Mouse (Mus musculus) liver (tissue): ENCODE results near the gene Synj1.

Experiments
- DNase-seq: peaks from one replicate; pipeline ENCODE4 v3.0.0-alpha.2; 2020; ENCODE audit warnings: mixed read lengths

Gene Synj1

GRCm38 (mm10) chr16:91009942-91010529, 1.1 kb downstream of the Synj1 start:
- peak; percentile 33 for DNase-seq

GRCm38 (mm10) chr16:91004915-91005538, 6.1 kb downstream of the Synj1 start:
- DNase-seq, result no peak

DNA sequence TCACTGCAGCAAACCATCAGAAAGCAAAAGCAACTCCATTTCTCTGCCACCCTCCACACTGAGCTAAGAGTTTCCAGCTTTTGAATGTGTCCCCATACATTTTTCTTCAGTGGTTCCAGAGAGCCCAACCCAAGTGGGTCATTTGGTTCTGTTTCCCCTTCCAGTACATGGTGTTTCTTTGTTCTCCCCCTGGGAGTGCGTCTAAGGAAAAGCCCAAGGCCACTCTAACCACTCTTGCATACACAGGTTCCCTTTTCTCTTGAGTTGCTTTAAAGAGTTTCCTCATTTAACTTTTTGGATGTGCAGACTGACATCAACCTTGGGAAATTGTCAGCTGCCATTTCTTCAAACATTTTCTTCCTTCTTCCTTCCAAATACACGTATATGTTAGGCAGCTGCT, 10.0 kb downstream of the Synj1 start:
- DNase-seq, result no peak

GRCm38 (mm10) chr16:90999827-91000226, 11.3 kb downstream of the Synj1 start:
- no peak for DNase-seq

DNA sequence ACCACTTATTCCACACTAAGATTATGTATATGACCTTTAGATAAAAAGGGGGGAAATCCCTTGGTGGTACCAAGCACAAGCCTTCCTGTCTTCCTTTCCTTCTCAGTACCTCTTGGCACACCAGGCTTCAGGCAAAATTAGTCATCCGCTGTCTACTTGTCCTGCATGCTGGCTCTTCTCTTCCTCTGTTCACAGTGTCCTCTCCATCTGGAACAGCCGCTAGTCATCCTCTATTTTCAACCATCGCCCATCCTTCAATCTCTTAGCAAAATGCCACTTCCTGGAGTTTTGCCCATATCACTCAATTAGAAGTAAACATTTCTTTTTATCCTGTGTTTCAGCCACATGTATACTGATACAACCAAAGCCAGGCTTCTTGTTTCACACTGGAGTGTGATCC, 13.3 kb downstream of the Synj1 start:
- no peak for DNase-seq

- no peak for DNase-seq
Observed at GRCm38 (mm10) chr16:90996327-90997243, 14.5 kb downstream of the Synj1 start.

GRCm38 (mm10) chr16:90995498-90995897, 15.6 kb downstream of the Synj1 start:
- DNase-seq, result peak; percentile 22

DNA sequence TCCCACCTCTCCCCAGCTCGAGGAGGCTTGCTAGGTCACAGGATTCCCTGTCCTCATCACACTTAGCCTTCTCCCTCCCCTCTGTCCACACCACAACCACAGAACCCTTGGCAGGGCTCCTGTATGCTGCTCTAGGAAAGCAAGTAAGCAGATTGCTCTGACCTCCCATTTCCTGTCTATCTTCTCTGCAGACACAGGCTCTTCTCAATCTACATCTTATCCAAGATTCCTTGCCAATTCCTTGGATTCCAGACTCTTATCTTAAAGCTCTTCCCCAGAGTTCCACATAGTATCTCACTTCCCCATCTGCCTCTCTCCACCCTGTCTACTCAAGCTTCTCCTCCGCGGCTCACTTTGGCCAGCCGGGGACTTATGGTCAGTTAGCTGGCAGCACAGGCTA, 16.1 kb downstream of the Synj1 start:
- peak; percentile 18 for DNase-seq

DNA sequence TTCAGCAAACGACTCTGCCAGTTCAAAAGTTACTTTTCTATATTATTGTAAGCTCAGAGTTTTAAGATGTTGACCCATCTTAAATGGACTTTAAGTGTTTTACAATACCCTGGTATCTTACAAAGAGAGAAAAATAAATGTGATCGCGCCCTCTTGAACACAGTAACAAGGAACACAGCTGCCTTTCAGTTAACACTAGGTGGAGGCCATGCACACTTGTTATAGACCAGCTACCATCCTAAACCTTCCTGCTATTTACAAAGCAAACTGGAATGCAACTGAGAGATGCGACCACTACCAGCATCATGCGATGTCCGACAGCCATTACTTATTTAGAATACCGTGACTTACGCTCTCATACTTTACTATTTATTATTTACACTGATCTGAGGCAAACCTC, 21.9 kb downstream of the Synj1 start:
- no peak for DNase-seq

DNA sequence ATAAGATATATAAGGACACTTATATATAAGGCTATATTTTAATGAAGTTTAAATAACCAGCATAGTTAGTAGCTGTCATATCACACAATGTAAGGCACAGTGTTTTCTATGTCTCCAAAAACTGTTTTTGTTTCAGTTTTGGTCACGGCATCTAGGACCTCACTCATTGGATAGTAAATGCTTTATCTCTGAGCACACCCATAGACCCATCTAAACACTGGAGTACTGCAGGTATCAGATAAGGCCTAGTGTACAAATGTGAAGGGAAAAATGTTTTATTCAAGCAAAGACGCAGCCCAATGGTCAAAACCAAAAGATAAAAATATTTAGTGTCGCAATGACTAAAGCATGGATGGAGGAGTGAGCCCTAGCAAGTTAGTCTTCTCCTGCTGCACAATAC, 22.4 kb downstream of the Synj1 start:
- DNase-seq, result peak; percentile 13

DNA sequence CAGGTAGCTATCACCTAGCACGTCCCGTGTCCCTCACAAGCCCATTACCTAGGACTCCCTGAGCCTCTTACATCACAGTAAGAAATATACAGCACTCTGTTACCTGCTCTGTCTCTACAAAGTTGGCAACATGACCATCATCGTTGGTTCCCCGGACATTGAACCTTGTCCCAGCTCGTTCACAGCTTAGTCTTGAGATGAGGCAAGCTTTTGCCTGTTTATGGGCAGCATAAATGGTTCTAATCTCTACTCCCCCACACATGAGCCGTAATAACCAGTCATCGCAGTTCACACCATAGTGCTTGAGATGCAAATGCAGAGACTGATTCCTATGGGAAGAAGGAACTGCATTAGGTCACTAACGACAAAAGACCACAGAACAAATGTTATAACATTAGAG, 23.1 kb downstream of the Synj1 start:
- DNase-seq, result peak; percentile 25

DNA sequence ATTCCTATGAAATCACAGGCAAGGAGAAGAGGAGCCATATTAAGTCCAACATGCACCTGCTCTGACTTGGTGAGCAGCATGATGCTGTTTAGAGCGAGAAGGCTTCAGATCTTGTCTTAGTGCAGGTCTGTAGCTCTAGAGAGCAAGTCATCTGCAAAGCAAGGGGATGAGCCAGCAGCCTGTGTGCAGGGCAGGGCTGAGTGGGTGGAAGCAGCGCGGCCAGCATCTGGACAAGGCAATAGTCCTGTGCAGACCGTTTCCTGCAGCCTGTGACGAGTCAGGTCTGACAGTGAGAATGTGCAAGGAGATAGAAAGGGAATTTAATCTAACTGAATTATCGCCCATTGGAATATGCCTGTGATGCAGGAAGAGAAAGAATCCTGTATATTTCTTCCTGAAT, 40.1 kb downstream of the Synj1 start:
- no peak for DNase-seq

GRCm38 (mm10) chr16:90966241-90966640, 44.9 kb downstream of the Synj1 start:
- DNase-seq, result no peak

- peak; percentile 84 for DNase-seq
Observed at GRCm38 (mm10) chr16:90964302-90964701, 46.8 kb downstream of the Synj1 start.

GRCm38 (mm10) chr16:90963866-90964265, 47.2 kb downstream of the Synj1 start:
- peak; percentile 46 for DNase-seq

GRCm38 (mm10) chr16:90963231-90963630, 47.9 kb downstream of the Synj1 start:
- no peak for DNase-seq

GRCm38 (mm10) chr16:90958301-90959085, 52.6 kb downstream of the Synj1 start:
- no peak for DNase-seq

- no peak for DNase-seq
Observed at GRCm38 (mm10) chr16:90955494-90955893, 55.6 kb downstream of the Synj1 start.

DNA sequence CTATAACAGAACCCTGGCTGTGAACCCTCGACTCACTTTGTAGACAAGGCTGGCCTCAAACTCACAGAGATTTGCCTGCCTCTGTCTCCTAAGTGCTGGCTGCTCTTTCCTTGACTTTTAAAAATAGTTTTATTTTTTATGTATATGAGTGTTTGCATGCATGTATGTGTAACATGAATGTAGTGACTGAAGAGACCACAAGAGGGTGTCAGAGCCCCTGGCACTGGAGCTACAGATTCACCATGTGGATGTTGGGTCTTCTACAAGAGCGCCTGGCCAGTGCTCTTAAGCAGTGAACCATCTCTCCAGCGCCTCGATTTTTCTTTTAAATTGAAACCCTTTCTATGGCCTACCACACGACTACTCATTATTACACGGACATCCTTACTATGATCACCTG, 57.3 kb downstream of the Synj1 start:
- peak; percentile 21 for DNase-seq

DNA sequence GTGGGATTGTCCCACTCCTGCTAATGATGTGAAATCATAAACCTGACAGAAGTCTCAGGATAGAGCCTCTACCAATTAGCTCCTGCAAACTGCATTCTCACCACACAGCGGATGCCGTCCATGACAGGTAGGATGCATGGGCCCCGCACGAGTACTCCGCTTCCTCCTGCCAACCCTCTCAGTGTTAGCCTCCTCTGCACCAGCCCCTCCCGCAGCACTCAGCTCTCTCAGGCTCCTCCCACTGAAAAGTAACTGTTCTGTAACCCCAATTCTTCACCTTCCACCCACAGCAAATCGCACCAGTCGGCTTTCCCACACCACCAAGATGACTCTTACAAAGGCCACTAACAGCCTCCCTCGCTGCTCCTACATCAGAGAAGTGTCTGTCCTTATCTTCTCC, 58.0 kb downstream of the Synj1 start:
- no peak for DNase-seq

DNA sequence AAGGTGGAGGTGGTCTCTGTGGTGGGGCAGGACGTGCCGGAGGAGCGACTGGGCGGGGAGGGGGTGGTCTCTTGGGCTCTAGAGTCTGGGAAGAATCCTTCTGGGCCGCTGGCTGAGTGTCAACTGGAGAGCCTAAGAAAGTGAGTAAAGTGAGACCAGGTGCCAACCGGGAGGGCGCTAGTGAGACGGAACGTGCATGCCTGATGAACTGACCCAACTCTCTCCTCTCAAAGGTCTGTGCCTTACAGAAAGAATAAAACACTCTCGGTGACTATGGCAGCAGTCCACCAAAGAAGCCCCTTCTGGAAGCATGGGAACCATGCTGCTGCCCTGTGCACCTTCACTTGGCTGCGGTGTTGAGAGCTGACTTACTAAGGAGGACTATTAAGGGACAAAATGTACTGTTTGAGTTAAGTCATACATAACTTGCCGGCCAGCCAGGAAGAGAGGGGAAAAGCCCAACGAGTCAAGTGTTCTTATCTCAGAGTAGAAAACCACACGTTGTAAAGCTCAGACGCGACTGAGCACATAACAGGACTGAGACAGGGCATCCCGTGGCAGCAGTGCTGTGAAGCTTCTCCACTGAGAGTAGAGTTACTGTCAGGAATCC, 60.6 kb downstream of the Synj1 start:
- DNase-seq, result peak; percentile 26

DNA sequence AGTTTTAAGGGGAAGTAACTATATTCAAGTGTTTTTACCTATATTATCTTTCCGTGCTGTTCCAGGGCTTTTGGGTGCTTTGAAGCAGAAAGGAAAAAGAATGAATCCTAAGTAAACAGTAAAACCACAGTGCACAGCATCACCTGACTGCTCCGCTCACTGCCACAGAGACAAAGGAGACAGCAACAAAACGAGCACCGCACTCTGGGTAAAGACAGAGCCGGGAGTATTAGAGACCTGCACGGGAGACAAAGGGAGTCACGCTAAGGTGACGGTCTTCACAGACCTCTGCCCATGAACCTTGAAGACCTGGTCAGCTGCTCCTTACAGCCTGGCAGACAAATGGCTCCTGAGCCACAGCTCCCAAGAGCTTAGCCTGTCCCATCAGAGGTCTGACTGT, 64.1 kb downstream of the Synj1 start:
- DNase-seq, result no peak

- DNase-seq, result no peak
Observed at GRCm38 (mm10) chr16:90941246-90941645, 69.9 kb downstream of the Synj1 start.
